8 mouse cellular contexts compared by ENCODE assay signal in genomic region chr7:6383044-6383455, GRCm38 (mm10). TPM values are rescaled to one million over a fixed set of nuclear protein-coding genes. Genes with fewer than 3 reads are reported as not detected.
DNase-seq lines count a peak whose midpoint lies in the region; ATAC-seq lines count a peak whose summit lies in the region.

Gene Zfp28 (plus strand): TSS chr7:6383295.

- peak; percentile 92 for DNase-seq in CD4-positive, CD25-positive, alpha-beta regulatory T cell, adult 2 months (ENCODE audit: low read depth, low spot score)
- peak; percentile 30 for DNase-seq in fat pad, adult 2 months (ENCODE audit: extremely low read depth, low read depth, low spot score)
- DNase-seq in kidney, postnatal 14 days = peak; percentile 96
- DNase-seq in liver, embryonic 13.5 days = peak; percentile 89
- DNase-seq in neural tube, embryonic 10.5 days (ENCODE audit: extremely low spot score, low spot score) = peak; percentile 97

- no peaks in the 10 kb centered on the region for H3K36me3 ChIP-seq in heart, embryonic 14.5 days (ENCODE audit: control insufficient read depth, insufficient read depth, low read length)
- 0 out of 2 replicates have a peak, but pooled peaks cover 2% of the 10 kb centered on the region for H3K36me3 ChIP-seq in liver, embryonic 13.5 days
- H3K36me3 ChIP-seq in stomach, embryonic 16.5 days (ENCODE audit: control insufficient read depth, insufficient read depth, low read length) = no peaks in the 10 kb centered on the region

- under 1% methylated on average over 28 of the region's 28 CpGs for WGBS in heart, embryonic 14.5 days
- WGBS in liver, embryonic 13.5 days (ENCODE audit: insufficient replicate concordance) = under 1% methylated on average over 28 of the region's 28 CpGs
- WGBS in stomach, embryonic 16.5 days = under 1% methylated on average over 26 of the region's 28 CpGs

- H3K27me3 ChIP-seq in heart, embryonic 14.5 days (ENCODE audit: control insufficient read depth, insufficient read depth, low read length) = no peaks in the 10 kb centered on the region
- no peaks in the 10 kb centered on the region for H3K27me3 ChIP-seq in liver, embryonic 13.5 days
- no peaks in the 10 kb centered on the region for H3K27me3 ChIP-seq in stomach, embryonic 16.5 days (ENCODE audit: control insufficient read depth, insufficient read depth, low read length)

- peak; percentile 96 for ATAC-seq in heart, embryonic 14.5 days (ENCODE audit: insufficient number of reproducible peaks, insufficient read depth, low FRiP score, low read depth)
- ATAC-seq in liver, embryonic 13.5 days (ENCODE audit: low read depth) = peak; percentile 96
- peak; percentile 99 for ATAC-seq in stomach, embryonic 16.5 days (ENCODE audit: insufficient read depth, low FRiP score)

- peak within 1 kb of the TSS; percentile 88 for H3K4me2 ChIP-seq in heart, embryonic 14.5 days (ENCODE audit: low read length)
- peak within 1 kb of the TSS; percentile 85 for H3K4me2 ChIP-seq in liver, embryonic 13.5 days
- peak within 1 kb of the TSS; percentile 72 for H3K4me2 ChIP-seq in stomach, embryonic 16.5 days (ENCODE audit: low read depth, low read length)

- peak within 1 kb of the TSS; percentile 85 for H3K9ac ChIP-seq in heart, embryonic 14.5 days (ENCODE audit: low read length)
- H3K9ac ChIP-seq in liver, embryonic 13.5 days = peak within 1 kb of the TSS; percentile 64
- peak within 1 kb of the TSS; percentile 75 for H3K9ac ChIP-seq in stomach, embryonic 16.5 days (ENCODE audit: low read length)

- H3K4me1 ChIP-seq in brown adipose tissue, adult 24 weeks (ENCODE audit: control insufficient read depth, insufficient read depth, insufficient read length, low read length) = peaks cover 6% of the 10 kb centered on the region; the same call in 1 of the 2 replicates
- H3K4me1 ChIP-seq in heart, embryonic 14.5 days (ENCODE audit: control insufficient read depth in 2 of 2, insufficient read depth in 2 of 2, low read length in 2 of 2) = peaks cover 9 to 11% of the 10 kb centered on the region in 2 experiments; a peak in 3 of 4 replicates
- H3K4me1 ChIP-seq in liver, embryonic 13.5 days (replicated peaks) = peaks cover 25% of the 10 kb centered on the region
- peaks cover 12% of the 10 kb centered on the region for H3K4me1 ChIP-seq in stomach, embryonic 16.5 days (ENCODE audit: control insufficient read depth, insufficient read depth, low read length)

- H3K27ac ChIP-seq in brown adipose tissue, adult 24 weeks (replicated peaks; ENCODE audit: low read depth, low read length) = no peak within 1 kb of the TSS
- peak within 1 kb of the TSS; percentile 40 to 61; a peak in 2 of 4 replicates for H3K27ac ChIP-seq in heart, embryonic 14.5 days (replicated peaks in 1 of 2; ENCODE audit: control insufficient read depth in 1 of 2, insufficient read depth in 1 of 2, low read depth in 2 of 2, low read length in 2 of 2)
- H3K27ac ChIP-seq in liver, embryonic 13.5 days = 0 out of 2 replicates have a peak within 1 kb of the TSS, but pooled peaks have one; percentile 23
- no peak within 1 kb of the TSS for H3K27ac ChIP-seq in stomach, embryonic 16.5 days (ENCODE audit: low read length)

- no peaks in the 10 kb centered on the region for H3K9me3 ChIP-seq in heart, embryonic 14.5 days (ENCODE audit: control insufficient read depth, low read length)
- no peaks in the 10 kb centered on the region for H3K9me3 ChIP-seq in liver, embryonic 13.5 days (replicated peaks)
- no peaks in the 10 kb centered on the region for H3K9me3 ChIP-seq in stomach, embryonic 16.5 days (replicated peaks; ENCODE audit: control insufficient read depth, low read length)

- peak within 1 kb of the TSS; percentile 85 for H3K4me3 ChIP-seq in brown adipose tissue, adult 24 weeks (ENCODE audit: insufficient read depth, low read depth, low read length)
- H3K4me3 ChIP-seq in heart, embryonic 14.5 days (ENCODE audit: control insufficient read depth in 1 of 2, insufficient read depth in 1 of 2, low read depth in 1 of 2, low read length in 2 of 2) = peak within 1 kb of the TSS; percentile 73
- H3K4me3 ChIP-seq in liver, embryonic 13.5 days (replicated peaks) = peak within 1 kb of the TSS; percentile 67
- peak within 1 kb of the TSS; percentile 69 for H3K4me3 ChIP-seq in stomach, embryonic 16.5 days (replicated peaks; ENCODE audit: low read length)

RNA-seq across cellular contexts. Expression of gene Zfp28, which starts in this region (rescaled TPM):
- 1.8 and 3.6 TPM in 2 replicates for polyA plus RNA-seq in brown adipose tissue, adult 24 weeks (2012; ENCODE audit: insufficient read depth, insufficient read length, missing spikeins)
- polyA plus RNA-seq in heart, embryonic 14.5 days (2014; fragmentation: Nextera tagmentation; extraction: Ambion mirVana) = 6.9 and 10.7 TPM in 2 replicates
- polyA plus RNA-seq in liver, embryonic 13.5 days (2015; fragmentation: Nextera tagmentation; extraction: Ambion mirVana) = 1.3 and 1.6 TPM in 2 replicates
- 6.4 and 6.7 TPM in 2 replicates for polyA plus RNA-seq in stomach, embryonic 16.5 days (2015; fragmentation: Nextera tagmentation; extraction: Ambion mirVana)

Comparison
In these comparisons a context has a peak if more than half of its experiments do, and no peak if none do; other contexts are left out.
1. DNase-seq: peak in every context shown above with its lines; median percentile 97 in neural tube, embryonic 10.5 days; 96 in kidney, postnatal 14 days; 92 in CD4-positive, CD25-positive, alpha-beta regulatory T cell, adult 2 months; 89 in liver, embryonic 13.5 days; 30 in fat pad, adult 2 months.
2. H3K27ac ChIP-seq: peak in heart, embryonic 14.5 days (2 of 2) and liver, embryonic 13.5 days (single experiment); none in brown adipose tissue, adult 24 weeks (single experiment) and stomach, embryonic 16.5 days (single experiment).
3. Peak in every context shown above with its lines, with median percentiles within 50 percentile points of each other: H3K4me3 ChIP-seq, ATAC-seq, H3K4me2 ChIP-seq and H3K9ac ChIP-seq.